Mouse (Mus musculus) testis, adult 2 months (tissue): ENCODE results near the gene Gpatch4. TPM values are rescaled to one million over a fixed set of nuclear protein-coding genes. Genes with fewer than 3 reads are reported as not detected.
A peak's percentile ranks its signal among the peaks of the same experiment; 100 is the strongest.

Experiments used
- H3K27ac ChIP-seq: fragments of 200-500 bp; 2 replicates; pipeline ENCODE4 v1.5.1; 2012; ENCODE audit warnings: low read depth, low read length; ENCODE audit not compliant: control insufficient read depth, insufficient read depth
- H3K27me3 ChIP-seq: fragments of 200-500 bp; 2 replicates; pipeline ENCODE4 v1.6.1; 2012; ENCODE audit warnings: mild to moderate bottlenecking, low read length, moderate library complexity; ENCODE audit not compliant: control insufficient read depth, insufficient read depth
- H3K36me3 ChIP-seq: fragments of 200-500 bp; 2 replicates; pipeline ENCODE4 v1.6.1; 2012; ENCODE audit warnings: mild to moderate bottlenecking, low read length; ENCODE audit not compliant: control insufficient read depth, insufficient read depth
- H3K4me1 ChIP-seq: fragments of 200-500 bp; 2 replicates; pipeline ENCODE4 v1.6.1; 2012; ENCODE audit warnings: low read length; ENCODE audit not compliant: control insufficient read depth, insufficient read depth
- H3K4me3 ChIP-seq: fragments of 200-500 bp; 2 replicates; pipeline ENCODE4 v1.5.1; 2012; ENCODE audit warnings: low read depth, mild to moderate bottlenecking, low read length, moderate library complexity, mixed read lengths; ENCODE audit not compliant: control insufficient read depth
- CTCF ChIP-seq: fragments of 200-500 bp; IDR thresholded peaks from 2 replicates; pipeline ENCODE4 v1.5.1; 2012; ENCODE audit warnings: low read depth, mild to moderate bottlenecking, inconsistent platforms, low read length, moderate library complexity; ENCODE audit not compliant: control insufficient read depth, insufficient read depth, insufficient replicate concordance
- POLR2A ChIP-seq: fragments of 200-500 bp; IDR thresholded peaks from 2 replicates; pipeline ENCODE4 v1.6.1; 2012; ENCODE audit warnings: low read depth, mild to moderate bottlenecking, inconsistent platforms, low read length, moderate library complexity; ENCODE audit not compliant: control insufficient read depth
- polyA plus RNA-seq: library from polyadenylated mRNA; depleted of rRNA; stranded (reverse); fragments of >200 nt; gene quantifications from 2 replicates; pipeline ENCODE4 v1.2.3, GENCODE M21; 2012

The Gpatch4 gene
- polyA plus RNA-seq, 1 experiment = 6.7 TPM

DNA sequence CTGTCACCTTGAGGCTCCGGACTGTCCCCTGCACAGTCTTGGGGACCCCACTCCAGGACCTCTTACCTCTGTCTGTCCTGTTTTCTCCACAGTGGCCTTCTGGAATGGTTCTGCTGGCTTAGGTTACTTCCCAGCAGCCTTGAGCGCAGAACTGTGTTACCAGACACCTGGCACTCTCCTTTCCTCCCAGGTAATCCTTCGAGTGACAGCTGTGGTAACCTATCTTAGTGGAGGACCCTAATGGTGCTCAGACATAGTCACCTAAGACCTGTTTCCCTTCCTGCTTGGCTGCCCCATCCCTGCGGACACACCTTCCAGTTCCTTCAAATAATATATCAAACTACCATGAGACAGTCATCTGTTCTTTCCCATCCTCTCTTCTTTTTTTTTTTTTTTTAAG, 35.3 kb downstream of the Gpatch4 start, which contains the start of gene Ttc24:
TSS of gene Ttc24 (minus strand) at position 101 of the 400 bp plus-strand sequence.
- H3K4me3 ChIP-seq = no peak within 1 kb of the TSS
- H3K27me3 ChIP-seq = no peaks in the 10 kb centered on the region
- no peak within 1 kb of the TSS for H3K27ac ChIP-seq
- no peaks in the 10 kb centered on the region for H3K36me3 ChIP-seq
- H3K4me1 ChIP-seq = peaks cover 10% of the 10 kb centered on the region
- TF ChIP-seq CTCF = no peak
- no peak for TF ChIP-seq POLR2A

DNA sequence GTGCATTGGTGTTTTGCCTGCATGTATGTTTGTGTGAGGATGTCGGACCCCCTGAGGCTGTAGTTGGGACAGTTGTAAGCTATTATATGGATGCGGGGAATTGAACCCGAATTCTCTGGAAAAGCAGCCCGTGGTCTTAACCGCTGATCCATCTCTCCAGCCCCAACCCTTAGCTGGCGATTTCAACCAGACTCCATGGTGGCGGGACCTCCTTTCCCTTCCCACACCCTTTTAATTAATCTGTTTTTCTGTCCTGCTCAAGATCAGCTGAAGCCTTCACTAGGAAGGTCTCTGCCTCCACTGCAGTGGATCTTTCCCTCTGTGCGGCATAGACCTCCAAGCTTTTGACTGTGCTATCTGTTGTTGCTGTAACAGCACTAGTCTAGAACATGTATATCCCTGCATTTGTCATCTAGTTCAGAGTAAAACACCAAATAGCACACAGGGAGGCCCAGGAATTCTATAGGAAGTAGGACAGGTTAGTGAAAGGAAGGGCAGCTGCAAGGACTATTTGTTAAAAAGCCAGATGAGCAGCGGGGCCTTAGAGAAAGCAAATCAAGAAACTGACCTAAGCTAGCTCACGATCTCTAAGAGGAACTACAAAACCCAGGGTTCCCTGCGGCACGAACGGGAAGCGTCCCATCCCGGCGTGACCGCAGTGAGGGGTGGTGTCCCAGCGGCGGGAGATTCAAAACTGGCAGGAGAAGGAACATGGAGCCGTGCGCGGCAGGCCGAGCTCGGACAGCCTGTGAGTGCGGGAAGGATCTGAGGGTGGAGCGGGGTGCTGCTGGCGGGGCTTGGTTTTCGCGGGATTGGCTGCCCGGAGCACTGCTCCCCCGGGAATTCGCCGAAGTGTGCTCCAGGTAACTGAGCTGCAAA, 38.7 kb downstream of the Gpatch4 start, which contains the start of gene Iqgap3:
TSS of gene Iqgap3 (plus strand) at position 627 of the 879 bp plus-strand sequence.
- peak within 1 kb of the TSS; percentile 83 for H3K4me3 ChIP-seq
- TF ChIP-seq POLR2A (peak; percentile 19), CTCF (no peak)

GRCm38 (mm10) chr3:88082224-88082618, 39.3 kb downstream of the Gpatch4 start:
- TF ChIP-seq CTCF (no peak), POLR2A (no peak)
- H3K4me1 ChIP-seq = peaks cover 10% of the 10 kb centered on the region
- H3K27ac ChIP-seq = no peak overlapping the region
- H3K4me3 ChIP-seq = peak overlapping the region; percentile 83
- H3K27me3 ChIP-seq = no peaks in the 10 kb centered on the region
- no peaks in the 10 kb centered on the region for H3K36me3 ChIP-seq

More for the DNA sequence above, 38.7 kb downstream of the Gpatch4 start, which contains the start of gene Iqgap3:
- Histone ChIP-seq H3K27me3 (no peaks in the 10 kb centered on the region), H3K36me3 (no peaks in the 10 kb centered on the region), H3K4me1 (peaks cover 10% of the 10 kb centered on the region), H3K27ac (no peak within 1 kb of the TSS)

GRCm38 (mm10) chr3:88082663-88083062, 39.8 kb downstream of the Gpatch4 start:
- Histone ChIP-seq H3K4me1 (peaks cover 10% of the 10 kb centered on the region), H3K27ac (no peak overlapping the region), H3K27me3 (no peaks in the 10 kb centered on the region), H3K4me3 (no peak overlapping the region; the same call in 1 of the 2 replicates), H3K36me3 (no peaks in the 10 kb centered on the region)
- TF ChIP-seq CTCF (no peak), POLR2A (no peak)

GRCm38 (mm10) chr3:88084001-88084400, 41.1 kb downstream of the Gpatch4 start:
- no peak for TF ChIP-seq CTCF
- no peak for TF ChIP-seq POLR2A
- no peaks in the 10 kb centered on the region for H3K36me3 ChIP-seq
- no peaks in the 10 kb centered on the region for H3K27me3 ChIP-seq
- peaks cover 10% of the 10 kb centered on the region for H3K4me1 ChIP-seq
- no peak overlapping the region for H3K4me3 ChIP-seq
- no peak overlapping the region for H3K27ac ChIP-seq

DNA sequence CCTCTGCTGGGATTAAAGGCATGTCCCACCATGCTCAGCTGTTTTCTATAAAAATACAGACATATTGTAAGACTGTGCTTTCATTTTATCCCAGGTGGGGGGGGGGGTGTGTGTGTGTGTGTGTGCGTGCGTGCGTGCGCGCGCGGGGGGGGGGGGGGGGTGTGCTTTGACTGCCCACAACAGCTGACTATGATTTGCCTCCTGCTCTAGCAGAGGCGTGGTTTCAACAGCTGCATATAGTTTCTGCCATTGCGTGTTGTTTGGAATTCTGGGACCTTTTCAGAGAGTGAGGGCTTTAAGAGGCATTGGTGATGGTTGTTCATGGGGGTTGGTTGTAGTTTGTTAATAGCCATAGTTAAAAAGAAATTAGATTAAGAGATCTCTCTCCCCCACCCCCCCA, 42.6 kb downstream of the Gpatch4 start:
- no peaks in the 10 kb centered on the region for H3K36me3 ChIP-seq
- no peak for TF ChIP-seq CTCF
- no peak for TF ChIP-seq POLR2A

GRCm38 (mm10) chr3:88087688-88088087, 44.8 kb downstream of the Gpatch4 start:
- H3K4me1 ChIP-seq = no peaks in the 10 kb centered on the region
- H3K27ac ChIP-seq = no peak overlapping the region
- TF ChIP-seq CTCF (peak; percentile 38; the same call in 1 of the 2 replicates), POLR2A (no peak)
- no peaks in the 10 kb centered on the region for H3K27me3 ChIP-seq
- no peaks in the 10 kb centered on the region for H3K36me3 ChIP-seq
- no peak overlapping the region for H3K4me3 ChIP-seq

More for the DNA sequence above, 42.6 kb downstream of the Gpatch4 start:
- no peaks in the 10 kb centered on the region for H3K27me3 ChIP-seq
- peaks cover 10% of the 10 kb centered on the region for H3K4me1 ChIP-seq
- H3K27ac ChIP-seq = no peak overlapping the region
- H3K4me3 ChIP-seq = no peak overlapping the region
